Mouse (Mus musculus): ENCODE results near the gene Aass.

Gene Aass

DNA sequence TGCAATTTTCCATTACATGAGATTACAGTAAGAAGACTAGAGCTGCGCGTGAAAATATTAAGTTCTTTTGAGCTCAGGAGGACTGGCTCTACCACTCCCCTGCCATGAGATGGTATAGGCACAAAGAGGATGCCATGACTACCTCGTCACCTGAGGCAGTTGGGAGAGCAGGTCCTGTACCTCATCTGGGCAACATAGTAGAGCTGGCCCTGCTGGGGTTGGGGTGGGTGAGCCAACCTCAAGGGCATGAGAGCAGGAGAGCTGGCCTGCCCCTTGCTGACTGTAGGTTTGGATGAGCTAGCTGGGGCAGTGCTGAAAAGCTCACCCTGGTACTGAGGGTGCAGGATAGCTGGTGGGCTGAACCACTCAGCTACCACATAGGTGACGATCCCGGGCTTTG is 77.1 kb downstream of the Aass start:
- no peak for DNase-seq (ENCODE audit: low spot score in 2 of 2)

DNA sequence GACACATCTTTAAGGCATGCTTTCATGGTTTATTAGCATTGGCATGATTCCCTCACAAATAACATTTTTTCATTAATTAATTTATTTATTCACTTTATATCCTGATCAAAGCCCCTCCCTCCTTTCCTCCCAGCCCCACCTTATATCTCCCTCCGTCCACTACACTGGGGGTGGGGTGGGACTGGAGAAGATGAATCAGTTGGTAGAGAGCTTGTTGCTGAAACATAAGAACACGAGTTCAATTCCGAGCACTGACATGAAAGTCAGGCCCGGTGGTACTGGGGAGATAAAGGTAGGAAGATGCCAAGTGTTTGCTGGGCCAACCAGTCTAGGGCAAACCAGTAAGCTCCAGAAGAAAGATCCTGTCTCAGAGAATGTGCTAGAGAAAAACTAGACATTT is 84.0 kb downstream of the Aass start:
- DNase-seq (ENCODE audit: low spot score in 2 of 2): no peak

DNA sequence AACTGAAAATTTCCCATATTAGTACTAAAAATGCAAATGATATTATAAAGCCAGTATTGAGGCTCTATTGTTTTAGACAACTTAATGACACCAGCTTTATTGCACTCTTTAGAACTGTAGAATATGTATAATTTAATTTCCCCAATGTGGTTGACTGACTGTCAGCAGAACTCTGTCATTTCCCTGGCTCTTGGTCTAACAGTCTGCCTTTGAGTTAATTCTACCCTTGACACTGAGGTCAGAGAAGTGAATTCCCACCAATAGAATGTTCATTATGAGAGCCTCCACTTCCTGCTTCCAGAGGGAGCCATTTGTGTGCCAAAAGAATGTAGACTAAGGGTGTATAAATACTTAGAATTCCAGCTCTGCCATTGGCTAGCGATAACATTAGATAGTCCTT is 104.5 kb downstream of the Aass start:
- DNase-seq (ENCODE audit: low spot score in 2 of 2): no peak

All from spleen, postnatal 14 days (tissue).